Mouse (Mus musculus): ENCODE measurements at regions not wholly inside any gene's neighbourhood (a gene's known extent, or its start where the extent isn't known, plus 50 kb on each side); places are given as distances from the start of the nearest gene placed in this dataset.

DNA sequence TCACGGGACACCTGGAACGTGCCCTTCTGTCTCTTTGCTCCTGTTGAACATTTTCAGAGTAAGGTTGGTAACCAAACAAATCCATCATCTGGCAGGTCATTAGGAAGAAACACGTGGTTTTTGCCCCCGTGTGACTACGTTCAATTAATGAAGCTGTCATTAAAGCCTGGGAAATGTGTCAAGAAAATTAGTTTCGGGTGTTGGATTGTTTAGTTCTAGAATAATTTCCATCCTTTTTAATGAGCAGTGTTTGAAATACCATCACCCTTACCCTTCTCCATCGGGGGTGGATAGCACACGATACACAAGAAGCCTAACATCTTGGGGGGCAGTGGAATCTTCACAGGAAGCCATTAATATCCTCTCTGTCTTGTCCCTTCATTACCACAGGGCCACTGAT, 107.7 kb downstream of the Far1 start:
- no peak for DNase-seq

DNA sequence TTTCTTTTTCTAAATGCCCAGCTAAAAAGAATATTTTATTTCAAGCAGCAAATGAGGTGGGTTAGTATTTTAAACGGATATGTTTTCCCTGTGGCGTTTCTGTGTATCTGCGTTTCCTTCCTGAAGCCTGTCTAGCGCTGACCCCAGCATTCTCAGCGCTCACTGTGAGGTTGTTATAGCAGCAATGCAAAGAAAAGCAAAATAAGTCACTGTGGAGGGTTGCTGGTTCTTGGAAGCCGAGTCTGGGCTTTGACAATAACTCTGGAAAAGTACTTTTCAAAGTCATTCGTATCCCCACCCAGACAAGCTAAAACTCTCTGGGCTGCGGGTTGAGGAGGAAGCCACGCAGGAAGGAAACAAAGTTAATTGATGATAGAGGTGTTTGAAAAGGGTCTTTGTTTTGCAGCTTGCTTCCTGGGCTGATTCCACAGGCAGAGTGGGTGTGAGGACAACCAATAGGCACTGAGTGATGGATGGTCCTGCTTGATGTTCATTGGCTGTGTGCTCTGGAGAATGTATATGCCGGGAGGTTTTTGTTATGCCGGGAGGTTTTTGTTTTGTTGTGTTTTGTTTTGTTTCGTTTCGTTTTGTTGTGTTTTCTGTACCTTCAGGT, 108.4 kb downstream of the Far1 start:
- DNase-seq: no peak

DNA sequence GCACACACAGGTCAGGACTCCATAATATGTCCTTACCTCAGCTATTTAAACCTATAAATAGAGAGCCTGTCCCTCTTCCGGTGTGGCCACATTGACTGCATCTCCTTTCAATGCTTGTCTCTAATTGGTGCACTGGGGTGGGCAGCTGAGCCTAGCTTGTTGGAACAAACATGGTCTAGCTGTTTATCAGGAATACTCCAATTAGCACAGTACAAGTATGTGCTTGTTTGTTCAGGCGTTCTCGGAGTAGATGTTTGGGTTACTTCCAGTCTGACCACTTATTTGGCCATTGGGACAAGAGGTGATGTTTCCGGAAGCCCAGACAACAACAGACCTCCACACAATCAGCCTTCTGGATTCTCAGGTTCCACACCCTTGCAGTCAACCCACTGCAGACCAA, 109.7 kb downstream of the Far1 start:
- DNase-seq: no peak

DNA sequence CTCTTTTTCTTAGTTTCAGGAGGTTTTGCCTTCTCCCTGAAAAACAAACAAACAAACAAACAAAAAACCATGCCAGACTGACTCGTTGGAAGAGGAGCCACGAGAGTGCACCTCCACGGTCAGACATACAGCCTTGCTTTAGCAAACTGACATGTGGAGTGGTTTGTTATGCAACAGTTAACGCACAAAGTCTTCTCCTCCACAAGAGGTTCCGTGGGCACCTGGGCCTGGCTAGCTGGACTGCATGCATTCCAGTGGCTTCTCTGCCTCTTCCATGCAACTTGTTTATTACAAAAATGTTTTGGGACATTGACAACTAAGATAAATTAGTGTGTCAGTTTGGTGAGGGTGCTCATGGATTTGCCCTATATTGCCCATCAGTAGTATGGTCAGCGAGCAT, 110.3 kb downstream of the Far1 start:
- no peak for DNase-seq

DNA sequence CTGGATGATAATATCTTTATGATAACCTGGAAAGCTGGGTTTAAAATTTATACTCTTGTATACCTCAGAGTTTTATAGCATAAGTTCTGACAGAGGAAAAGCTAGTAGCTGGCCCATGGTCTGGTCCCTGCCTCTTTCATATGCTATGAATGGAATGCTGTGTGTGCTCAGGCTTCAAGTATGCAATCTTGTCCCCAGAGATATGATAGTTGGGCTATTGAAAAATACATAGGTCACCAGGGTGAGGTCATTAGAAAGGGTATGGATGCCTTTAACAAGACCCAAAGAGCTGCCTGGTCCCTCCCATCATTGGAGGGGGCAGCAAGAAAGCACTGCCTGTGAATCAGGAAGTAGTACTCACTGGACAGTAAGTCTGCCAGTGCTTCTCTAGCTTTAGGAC, 113.1 kb downstream of the Far1 start:
- DNase-seq: no peak

DNA sequence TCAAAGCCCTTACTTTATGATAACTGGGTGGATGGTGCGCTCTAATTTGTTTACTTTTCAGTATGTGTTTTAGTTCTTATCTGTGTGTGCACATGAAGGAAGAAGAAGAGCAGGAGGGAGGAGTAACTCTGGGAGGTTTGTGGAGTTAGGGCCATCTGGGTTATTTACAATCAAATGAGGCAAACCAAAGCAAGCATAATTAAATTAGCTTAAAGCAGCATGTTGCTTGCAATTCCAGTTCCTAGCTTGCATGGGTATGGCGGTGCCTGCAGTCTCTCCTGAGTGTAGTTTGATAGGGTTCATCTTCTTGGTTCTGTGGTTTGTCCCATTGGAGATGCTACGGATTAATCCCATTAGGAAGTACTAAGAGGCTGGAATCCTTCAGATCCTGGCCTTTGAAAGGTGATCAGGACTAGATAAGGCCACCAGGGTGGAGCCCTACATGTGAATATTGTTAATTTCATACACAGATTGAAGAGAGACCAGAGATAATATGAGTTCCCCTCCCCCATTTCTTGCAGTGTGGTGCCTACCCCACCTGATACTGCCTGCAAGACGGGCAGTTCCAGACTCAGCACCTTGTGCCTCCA, 123.5 kb downstream of the Far1 start:
- DNase-seq: no peak

DNA sequence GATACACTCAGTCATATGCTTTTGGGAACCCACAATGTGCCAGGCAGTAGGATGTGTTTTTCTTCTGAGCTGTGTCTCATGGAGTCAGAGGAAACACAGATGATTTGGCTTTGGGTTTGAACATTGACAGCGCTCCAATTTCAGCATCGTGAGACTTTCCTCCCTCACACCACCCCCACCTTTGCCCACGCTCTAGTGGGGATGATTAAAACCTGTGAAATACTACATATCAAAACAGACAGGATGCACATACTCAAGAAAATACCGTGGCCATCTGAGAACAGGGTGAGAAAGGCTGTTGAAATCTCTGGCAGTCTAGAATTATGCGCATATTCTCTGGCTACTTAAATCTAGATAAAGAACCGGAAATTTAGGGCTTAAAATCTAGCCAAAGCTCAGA, 124.5 kb downstream of the Far1 start:
- no peak for DNase-seq

DNA sequence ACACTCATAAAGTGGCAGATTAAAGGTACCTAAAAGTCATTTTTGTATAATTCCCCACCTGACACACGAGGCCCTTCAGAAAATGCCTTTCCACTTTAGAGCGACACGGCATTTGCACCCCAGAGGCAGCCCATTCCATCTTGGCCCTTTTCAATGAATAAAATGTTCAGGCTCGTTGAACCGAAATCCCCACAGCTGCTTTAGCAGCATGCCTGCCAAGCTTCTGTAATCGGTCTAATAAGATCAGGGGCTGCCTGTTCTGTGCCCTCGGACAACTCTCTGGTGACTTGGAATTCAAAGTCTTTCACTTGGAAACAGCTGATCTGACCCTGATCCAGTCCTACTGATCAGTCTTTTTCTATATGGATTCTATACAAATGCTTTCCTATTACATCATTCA, 123.3 kb upstream of the Spon1 start:
- no peak for DNase-seq

DNA sequence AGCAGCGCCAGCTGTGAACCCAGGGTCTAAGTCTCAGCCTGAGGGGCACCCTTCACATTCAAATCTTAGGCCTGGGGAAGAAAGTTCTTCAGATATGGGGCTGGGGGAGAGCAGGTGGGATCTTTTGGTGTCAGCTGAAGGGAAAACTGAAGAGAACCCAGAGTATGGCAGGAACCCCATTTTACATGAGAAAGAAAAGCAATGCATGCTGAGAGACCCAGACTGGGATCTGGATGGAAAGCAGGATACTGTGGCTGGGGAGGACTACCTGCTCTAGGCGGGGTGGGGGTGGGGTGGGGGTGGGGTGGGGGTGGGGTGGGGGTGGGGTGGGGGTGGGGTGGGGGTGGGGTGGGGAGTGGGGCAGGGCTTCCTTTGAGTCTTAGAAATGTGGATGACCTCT, 115.2 kb upstream of the Spon1 start:
- DNase-seq: no peak

DNA sequence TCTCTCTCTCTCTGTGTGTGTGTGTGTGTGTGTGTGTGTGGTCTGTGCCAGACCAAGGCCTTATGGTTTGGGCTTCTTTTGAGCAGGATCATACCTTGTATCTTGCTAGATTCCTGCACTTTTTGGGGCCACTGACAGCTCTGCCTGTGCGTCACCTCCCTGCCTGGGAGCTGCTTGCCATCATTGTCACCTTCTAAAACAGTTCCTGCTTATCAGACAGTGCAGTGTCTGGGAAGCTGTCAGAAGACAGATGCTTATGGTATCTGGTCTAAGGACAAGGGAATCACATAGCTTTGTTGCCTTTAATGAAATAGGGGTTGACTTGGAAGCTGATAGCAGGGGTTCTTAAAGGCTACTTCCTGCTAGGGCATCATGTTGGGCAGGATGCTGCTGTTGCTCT, 114.1 kb upstream of the Spon1 start:
- no peak for DNase-seq

DNA sequence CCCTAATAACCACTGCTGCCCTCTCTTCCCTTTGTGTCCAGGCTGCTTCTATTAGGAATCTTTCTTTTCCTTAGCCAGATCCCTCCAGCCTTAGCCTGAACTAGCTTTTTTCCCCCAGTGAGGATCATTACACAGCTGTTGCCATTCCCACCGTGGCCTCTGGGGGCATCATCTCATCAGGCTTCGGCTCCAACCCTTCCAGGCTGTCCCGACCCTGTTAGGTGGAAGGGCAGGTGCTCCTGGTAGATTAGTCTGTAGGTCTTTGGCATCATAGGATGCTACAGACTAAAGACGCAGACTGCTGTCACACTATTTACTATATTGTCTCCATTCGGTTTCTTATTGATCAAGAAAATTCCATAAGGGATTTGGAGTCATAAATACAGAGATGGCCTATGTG, 112.7 kb upstream of the Spon1 start:
- DNase-seq: peak; percentile 27

DNA sequence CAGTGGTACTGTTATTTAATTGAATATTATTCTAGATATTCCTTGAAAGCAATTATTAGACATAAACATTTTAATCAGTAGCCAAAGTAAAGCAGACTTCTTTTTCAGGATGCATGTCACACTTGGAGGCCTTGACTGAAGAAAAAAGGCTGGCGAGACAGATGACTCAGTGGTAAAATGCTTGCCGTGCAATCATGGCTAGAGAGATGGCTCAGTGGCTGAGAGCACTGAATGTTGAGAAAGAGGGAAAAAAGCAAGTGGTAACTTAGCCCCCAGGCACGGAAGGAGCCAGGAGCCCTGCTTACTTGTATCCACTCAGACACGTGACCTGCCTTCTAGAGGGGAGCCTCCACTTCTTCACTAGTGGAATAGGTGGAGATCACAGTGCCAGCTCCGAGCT, 110.5 kb upstream of the Spon1 start:
- peak; percentile 50 for DNase-seq

DNA sequence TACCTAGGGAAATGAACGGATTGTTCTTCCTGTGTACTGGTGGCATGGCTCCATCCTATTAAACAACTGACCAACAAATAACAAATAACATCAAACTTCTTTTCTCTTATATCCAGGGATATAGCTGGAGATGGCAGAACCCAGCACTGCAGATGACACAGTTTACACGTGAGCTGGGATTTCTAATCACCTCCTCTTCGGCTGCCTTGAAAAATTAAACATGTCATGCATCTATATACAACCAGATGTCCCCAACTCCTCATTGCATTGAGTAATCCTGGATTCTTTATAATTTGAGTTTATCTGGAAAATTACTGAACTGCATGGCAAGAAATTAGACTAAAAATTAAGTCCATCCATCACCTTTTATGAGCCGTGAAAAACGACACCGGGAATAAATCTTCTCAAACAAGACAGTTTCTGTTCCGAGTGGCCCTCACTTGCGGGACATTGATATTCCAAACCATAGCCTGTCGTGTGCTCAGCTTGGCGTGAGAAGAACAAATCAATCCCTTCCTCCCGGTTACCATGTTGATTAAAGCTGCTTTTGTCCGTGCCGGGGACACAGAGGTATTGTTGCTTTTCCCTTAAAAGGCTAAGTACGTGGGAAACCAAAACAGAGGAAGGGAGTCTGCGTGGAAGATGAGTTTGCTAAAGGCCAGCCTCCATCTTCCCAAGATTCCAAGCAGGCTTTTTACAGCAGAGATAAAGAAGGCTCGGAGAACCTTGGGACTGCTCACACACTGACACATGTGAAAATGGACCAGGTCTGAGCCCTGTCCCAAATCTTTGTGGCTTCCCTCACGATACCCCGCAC, 92.8 kb upstream of the Spon1 start:
- no peak for DNase-seq

DNA sequence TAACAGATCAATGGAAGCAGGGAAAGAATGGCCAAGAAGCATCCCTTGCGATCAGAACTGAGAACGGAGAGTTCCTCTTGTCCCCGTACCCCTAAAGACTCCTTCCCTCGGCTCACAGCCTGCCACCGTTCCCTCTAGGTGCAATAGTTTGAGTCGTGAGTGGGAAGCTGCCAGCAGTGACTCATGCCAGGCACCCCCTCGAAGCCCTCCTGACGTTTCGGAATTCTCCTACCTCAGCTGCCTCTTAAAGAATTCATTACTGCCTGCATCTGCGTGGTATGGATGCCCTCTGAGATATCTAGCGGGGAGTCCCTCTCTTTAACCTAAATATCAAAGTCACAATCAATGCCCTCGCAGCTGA, 92.2 kb upstream of the Spon1 start:
- DNase-seq: no peak

DNA sequence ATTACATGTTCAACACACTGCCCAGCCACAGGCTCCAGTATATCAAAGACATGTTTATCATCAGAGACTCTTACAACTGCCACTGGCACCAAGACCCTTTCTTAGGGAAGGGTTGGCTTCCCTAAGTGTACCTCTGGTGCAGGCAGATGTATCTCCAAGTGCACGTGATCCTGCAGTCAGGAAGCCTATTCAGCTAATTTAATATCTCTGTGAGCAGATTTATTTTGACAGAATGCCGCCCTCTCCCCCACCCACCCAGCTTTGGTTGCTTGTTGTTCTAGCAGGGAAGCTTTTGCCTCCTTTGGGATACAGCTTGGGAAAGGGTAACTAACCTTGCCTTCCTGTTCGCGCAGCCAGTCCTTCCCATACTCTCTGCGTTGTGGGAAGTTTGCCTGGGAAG, 83.5 kb upstream of the Spon1 start:
- no peak for DNase-seq

DNA sequence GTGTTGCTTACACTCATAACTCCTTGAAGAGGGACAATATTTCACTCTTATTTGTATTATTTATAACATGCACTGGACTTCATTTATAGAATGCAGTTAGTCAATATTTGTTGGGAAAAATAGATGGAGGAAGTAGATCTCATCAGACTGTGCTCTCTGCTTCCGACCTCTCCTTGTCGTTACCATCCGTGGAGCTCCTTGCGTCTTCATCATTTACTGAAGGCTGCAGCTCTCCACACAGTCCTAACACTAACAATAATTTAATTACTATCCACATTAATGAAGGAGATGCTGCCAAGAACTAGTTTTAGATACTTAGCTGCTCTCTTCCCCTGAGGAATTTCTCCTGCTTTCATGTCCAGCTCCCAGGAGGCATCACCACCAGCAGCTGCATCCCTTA, 80.4 kb upstream of the Spon1 start:
- no peak for DNase-seq

DNA sequence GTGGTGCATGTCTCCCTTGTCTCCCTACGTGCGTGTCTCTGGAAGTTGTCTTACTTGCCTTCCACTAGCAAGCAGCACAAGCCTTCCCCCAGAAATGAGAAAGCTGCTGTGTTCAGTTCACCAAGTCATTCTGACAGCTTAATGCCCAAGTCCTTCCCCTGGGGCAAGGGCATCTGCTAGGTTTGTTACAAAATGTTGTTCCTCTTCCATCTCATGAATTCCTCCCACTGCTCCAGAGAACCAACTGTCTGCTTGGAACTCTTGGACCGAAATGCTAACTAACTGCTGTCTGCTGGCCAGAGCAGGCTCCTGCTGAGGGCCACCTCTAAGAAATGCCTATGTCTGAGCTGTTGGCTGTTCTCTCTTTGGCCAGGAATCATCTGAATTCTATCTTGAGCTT, 79.3 kb upstream of the Spon1 start:
- DNase-seq: no peak

DNA sequence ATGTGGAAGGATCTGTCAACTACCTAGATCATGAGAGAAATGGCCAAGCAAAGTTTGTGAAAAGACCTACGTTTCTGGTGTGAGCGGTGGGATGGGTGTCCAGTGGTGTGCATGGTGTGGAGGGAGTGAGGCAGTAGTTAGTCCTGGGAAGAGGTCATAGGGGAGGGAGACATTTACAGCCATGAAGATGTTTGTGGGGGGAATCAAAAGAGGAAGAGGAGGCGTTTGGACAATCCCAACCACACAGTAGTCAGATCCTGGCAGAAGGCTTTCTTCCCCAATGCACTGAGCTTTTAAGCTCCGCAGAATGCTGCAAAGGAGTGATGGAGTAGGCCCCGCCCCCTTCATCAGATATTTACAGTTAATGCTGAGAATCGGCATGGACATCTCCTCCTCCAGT, 78.2 kb upstream of the Spon1 start:
- DNase-seq: no peak

DNA sequence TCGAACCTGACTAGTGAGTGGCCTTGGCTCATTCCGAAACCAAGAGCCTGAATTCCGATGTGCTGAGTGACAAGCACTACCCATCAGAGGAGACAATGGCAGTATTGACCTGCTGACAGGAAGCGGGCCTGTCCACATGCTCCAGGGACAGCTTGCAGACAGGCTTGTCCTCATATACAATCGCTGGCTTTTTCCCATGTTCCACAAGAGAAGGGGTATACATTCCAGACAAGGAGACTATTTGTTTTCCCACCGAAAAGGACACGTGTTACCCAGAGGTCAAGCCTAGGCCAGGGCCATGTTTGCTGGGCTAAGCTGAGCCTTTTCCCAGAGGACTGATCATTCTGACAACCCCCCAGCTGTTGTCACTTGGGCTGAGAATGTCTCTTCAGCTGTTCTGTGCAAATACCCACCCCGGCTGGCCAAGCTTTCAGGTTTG, 77.5 kb upstream of the Spon1 start:
- DNase-seq: no peak

DNA sequence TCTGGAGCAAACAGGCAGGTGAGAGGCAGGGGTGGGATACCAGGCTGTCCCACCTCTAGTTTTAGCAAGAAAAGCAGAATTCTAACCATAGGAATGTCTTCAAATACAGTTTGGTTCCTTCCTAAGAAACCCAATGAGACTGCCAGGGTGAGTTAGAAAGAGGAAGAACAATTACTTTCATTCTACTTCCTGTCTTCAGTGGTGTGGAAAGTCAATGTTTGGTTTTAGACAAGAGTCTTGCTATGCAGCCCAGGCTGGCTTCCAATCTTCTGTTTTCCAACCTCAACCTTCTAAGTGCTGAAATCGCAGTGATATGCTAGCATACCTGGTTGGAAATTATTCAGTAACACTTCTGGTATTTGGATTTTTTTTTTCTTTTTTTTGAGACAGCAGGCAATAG, 77.1 kb upstream of the Spon1 start:
- no peak for DNase-seq

DNA sequence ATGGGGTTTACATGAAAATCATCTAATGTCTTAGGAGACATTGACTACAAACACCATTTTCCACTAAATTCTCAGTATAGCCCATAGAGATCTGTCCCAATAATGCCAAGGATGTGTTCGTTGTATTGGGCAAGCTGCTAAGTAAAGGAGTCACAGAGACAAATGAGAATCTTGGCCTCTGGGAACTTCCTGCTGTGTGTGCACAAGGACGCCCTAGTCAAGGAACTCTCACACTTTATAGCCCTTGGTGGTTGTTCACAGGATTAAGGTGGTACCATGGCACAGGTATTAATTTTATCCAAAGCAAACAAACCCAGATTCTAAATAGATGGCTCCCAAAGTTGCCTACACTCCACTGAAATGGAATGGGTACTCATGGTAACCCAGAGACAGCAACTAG, 76.7 kb upstream of the Spon1 start:
- no peak for DNase-seq

DNA sequence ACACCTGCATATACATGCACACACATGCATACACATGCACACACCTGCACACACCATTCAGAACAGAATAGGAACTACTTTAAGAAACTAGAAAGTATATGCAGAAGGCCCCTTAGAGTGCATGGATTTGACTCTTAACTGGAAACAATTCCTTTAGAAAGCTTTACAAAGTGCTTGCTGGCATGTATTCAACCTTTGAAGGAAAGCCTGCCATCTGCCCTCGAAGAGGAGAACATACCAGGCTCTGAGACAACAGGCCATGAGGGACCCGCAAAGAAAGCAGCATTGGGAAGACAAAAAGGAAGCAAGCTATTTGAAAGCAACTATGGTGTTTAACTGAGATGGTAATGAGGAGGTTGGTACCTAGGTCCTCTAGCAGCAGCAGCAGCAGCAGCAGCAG, 74.0 kb upstream of the Spon1 start:
- DNase-seq: no peak

DNA sequence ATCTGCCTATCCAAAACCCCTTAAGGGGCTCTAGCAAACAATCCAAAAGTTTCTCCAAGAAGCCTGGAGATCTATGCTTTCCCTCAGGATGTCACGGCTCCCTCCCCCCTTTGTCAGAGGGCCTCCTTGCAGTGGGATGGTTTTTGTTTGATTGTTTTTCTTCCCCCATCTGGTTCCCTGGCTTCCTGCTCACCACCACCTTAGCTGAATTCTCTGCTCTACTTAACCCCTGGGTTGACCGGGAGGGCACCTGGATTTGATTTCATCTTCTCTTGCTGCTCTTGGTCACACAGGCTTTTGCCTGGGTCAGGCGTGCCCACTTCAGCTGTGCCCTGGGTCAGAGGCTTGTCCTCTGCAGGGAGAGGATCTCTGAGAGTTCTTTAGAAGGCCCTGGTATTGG, 72.3 kb upstream of the Spon1 start:
- no peak for DNase-seq

DNA sequence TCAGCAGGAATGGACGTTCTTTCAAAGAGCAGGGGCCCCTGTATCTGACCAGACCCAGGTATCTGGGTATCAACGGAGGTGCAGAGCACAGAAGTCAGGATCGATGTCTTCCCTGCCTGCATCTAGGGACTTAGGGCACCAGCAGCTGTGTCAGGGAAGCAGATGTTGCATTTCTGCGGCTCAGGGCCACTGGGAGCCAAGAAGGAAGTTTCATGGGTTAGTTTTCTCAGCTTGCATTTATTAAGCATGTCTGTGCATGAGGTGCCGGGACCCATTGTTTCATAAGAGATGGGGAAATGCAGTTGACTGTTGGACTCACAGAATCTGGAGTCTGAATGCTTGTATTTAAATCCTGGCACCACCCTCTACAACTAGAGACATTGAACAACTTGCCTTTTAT, 71.3 kb upstream of the Spon1 start:
- no peak for DNase-seq

Data from adrenal gland, adult 2 months (tissue).